In genomic region chr10:120113980-120114379, GRCm38 (mm10) we compare ENCODE assay signal across 25 mouse cellular contexts. TPM values are rescaled to one million over a fixed set of nuclear protein-coding genes. Genes with fewer than 3 reads are reported as not detected.
DNase-seq lines count a peak whose midpoint lies in the region; ATAC-seq and TF ChIP-seq lines count a peak whose summit lies in the region.
"Had no signal": no experiment of that assay in that cellular context is flagged by ENCODE, and none has a peak within 500 bp of the region (broad histone marks: within the 10 kb centered on the region; RNA-seq: fewer than 3 reads in every experiment).

No protein-coding gene starts in this region.

- no peak overlapping the region for H3K9ac ChIP-seq in liver, embryonic 12.5 days
- no peak overlapping the region for H3K9ac ChIP-seq in liver, embryonic 15.5 days
- no peak overlapping the region for H3K9ac ChIP-seq in forebrain, postnatal 0 days
- H3K9ac ChIP-seq: forebrain, embryonic 13.5 days; hindbrain, embryonic 12.5 days; hindbrain, embryonic 15.5 days had no signal

- no peak overlapping the region for H3K4me3 ChIP-seq in liver, embryonic 12.5 days
- peak overlapping the region; percentile 94 for H3K4me3 ChIP-seq in E14TG2a.4 (replicated peaks; ENCODE audit: low read length)
- H3K4me3 ChIP-seq in liver, embryonic 15.5 days (replicated peaks): no peak overlapping the region
- no peak overlapping the region for H3K4me3 ChIP-seq in forebrain, postnatal 0 days (ENCODE audit: low read depth, low read length)

- H3K27ac ChIP-seq in liver, embryonic 12.5 days: peak overlapping the region; percentile 98; the same call in 1 of the 2 replicates
- no peak overlapping the region for H3K27ac ChIP-seq in liver, embryonic 15.5 days (replicated peaks)
- H3K27ac ChIP-seq in forebrain, postnatal 0 days (ENCODE audit: low read depth, low read length): no peak overlapping the region
- H3K27ac ChIP-seq: forebrain, embryonic 10.5 days; forebrain, embryonic 13.5 days; hindbrain, embryonic 12.5 days; hindbrain, embryonic 15.5 days; intestine, embryonic 15.5 days had no signal

- WGBS in liver, embryonic 12.5 days (ENCODE audit: insufficient replicate concordance): 77% methylated on average over 6 of the region's 6 CpGs
- WGBS in liver, embryonic 15.5 days (ENCODE audit: insufficient replicate concordance): 80% methylated on average over 6 of the region's 6 CpGs
- WGBS in forebrain, postnatal 0 days: 74% methylated on average over 6 of the region's 6 CpGs

- H3K4me2 ChIP-seq in liver, embryonic 12.5 days: peak overlapping the region; percentile 78
- H3K4me2 ChIP-seq in liver, embryonic 15.5 days: peak overlapping the region; percentile 79
- no peak overlapping the region for H3K4me2 ChIP-seq in forebrain, postnatal 0 days (ENCODE audit: low read depth)

- H3K27me3 ChIP-seq in liver, embryonic 12.5 days (replicated peaks): no peaks in the 10 kb centered on the region
- H3K27me3 ChIP-seq in E14TG2a.4 (ENCODE audit: insufficient read depth, low read length): no peaks in the 10 kb centered on the region
- H3K27me3 ChIP-seq in liver, embryonic 15.5 days: no peaks in the 10 kb centered on the region
- no peaks in the 10 kb centered on the region for H3K27me3 ChIP-seq in forebrain, postnatal 0 days (ENCODE audit: insufficient read depth, low read length)
- H3K27me3 ChIP-seq: CH12.LX; heart, embryonic 13.5 days; hindbrain, embryonic 12.5 days; hindbrain, embryonic 15.5 days; intestine, embryonic 15.5 days had no signal

- DNase-seq in liver (no peak), ES-CJ7 (ENCODE audit: low read depth, low spot score) (peak; percentile 62)
- no peak for DNase-seq in forebrain, postnatal 0 days
- DNase-seq in embryo, embryonic 11 days: no peak
- DNase-seq: adrenal gland, adult 8-10 months; adrenal gland, postnatal 25 days; cerebellum, adult 11-12 months; cerebellum, adult 8-10 months; cerebellum, postnatal 10 days; cerebellum, postnatal 36 days; gastrocnemius, postnatal 25 days; heart, postnatal 14 days had no signal

- ATAC-seq in liver, embryonic 12.5 days: no peak
- no peak for ATAC-seq in liver, embryonic 15.5 days (ENCODE audit: insufficient read depth)
- no peak for ATAC-seq in forebrain, postnatal 0 days
- ATAC-seq: activated CD4-positive, CD25-positive, alpha-beta regulatory T cell, adult 4 months; forebrain, embryonic 13.5 days; forebrain, embryonic 16.5 days; intestine, embryonic 15.5 days had no signal

- no peak for TF ChIP-seq CTCF in E14TG2a.4 (conservative IDR thresholded peaks at IDR 0.05; ENCODE audit: low read length)
- TF ChIP-seq CTCF in forebrain, postnatal 0 days (IDR thresholded peaks at IDR 0.05; ENCODE audit: low read depth): no peak

- H3K4me1 ChIP-seq in liver, embryonic 12.5 days: peaks cover 18% of the 10 kb centered on the region
- H3K4me1 ChIP-seq in E14TG2a.4 (replicated peaks; ENCODE audit: low read depth, low read length): peaks cover 37% of the 10 kb centered on the region
- peaks cover 22% of the 10 kb centered on the region for H3K4me1 ChIP-seq in liver, embryonic 15.5 days (replicated peaks)
- peaks cover 5% of the 10 kb centered on the region; the same call in 1 of the 2 replicates for H3K4me1 ChIP-seq in forebrain, postnatal 0 days (ENCODE audit: insufficient read depth)
- H3K4me1 ChIP-seq: heart, embryonic 10.5 days; hindbrain, embryonic 12.5 days; intestine, embryonic 15.5 days had no signal

- H3K36me3 ChIP-seq in liver, embryonic 12.5 days: peaks cover 20% of the 10 kb centered on the region
- H3K36me3 ChIP-seq in E14TG2a.4 (ENCODE audit: insufficient read depth, low read length): peaks cover 25% of the 10 kb centered on the region
- peaks cover 20% of the 10 kb centered on the region for H3K36me3 ChIP-seq in liver, embryonic 15.5 days (replicated peaks)
- H3K36me3 ChIP-seq in forebrain, postnatal 0 days (ENCODE audit: insufficient read depth): no peaks in the 10 kb centered on the region
- H3K36me3 ChIP-seq: forebrain, embryonic 10.5 days; hindbrain, embryonic 12.5 days; hindbrain, embryonic 15.5 days; intestine, embryonic 15.5 days had no signal

- no peaks in the 10 kb centered on the region for H3K9me3 ChIP-seq in liver, embryonic 12.5 days (replicated peaks)
- H3K9me3 ChIP-seq in E14TG2a.4 (ENCODE audit: low read length): peaks cover 10% of the 10 kb centered on the region
- no peaks in the 10 kb centered on the region for H3K9me3 ChIP-seq in liver, embryonic 15.5 days (replicated peaks)
- no peaks in the 10 kb centered on the region for H3K9me3 ChIP-seq in forebrain, postnatal 0 days (ENCODE audit: low read length)
- H3K9me3 ChIP-seq: forebrain, embryonic 10.5 days; heart, embryonic 10.5 days; heart, embryonic 13.5 days; hindbrain, embryonic 12.5 days; hindbrain, embryonic 15.5 days; intestine, embryonic 15.5 days had no signal

RNA-seq across cellular contexts. Expression of gene Helb, which starts 1.2 kb away (rescaled TPM):
- polyA plus RNA-seq in liver, embryonic 12.5 days (2016; fragmentation: Nextera tagmentation; extraction: Ambion mirVana): 10.0 and 10.7 TPM in 2 replicates
- polyA plus RNA-seq in liver, embryonic 15.5 days (2015; fragmentation: Nextera tagmentation; extraction: Ambion mirVana): 7.4 and 8.2 TPM in 2 replicates
- total RNA-seq in forebrain, postnatal 0 days (2014; rRNA removed): 3.4 and 3.9 TPM in 2 replicates
- polyA plus RNA-seq in forebrain, postnatal 0 days (2015; fragmentation: Nextera tagmentation; extraction: Ambion mirVana): 1.4 and 2.1 TPM in 2 replicates
